Mouse (Mus musculus): ENCODE data around the gene Ssx2ip. TPM values are rescaled to one million over a fixed set of nuclear protein-coding genes. Genes with fewer than 3 reads are reported as not detected.

Gene Ssx2ip
- total RNA-seq, 2 experiments from 2014 or later, result 91.0 to 91.6 TPM

GRCm38 (mm10) chr3:146472657-146473056 is 68.2 kb downstream of the Ssx2ip start:
- no peak for DNase-seq (ENCODE audit: extremely low spot score in 1 of 2, low spot score in 2 of 2)
- no peak overlapping the region for H3K4me3 ChIP-seq
- no peak overlapping the region for H3K27ac ChIP-seq
- intact Hi-C loops (cut with DNase I), result no loop called here
- TF ChIP-seq CTCF (IDR thresholded peaks at IDR 0.05), result no peak

- no peak for TF ChIP-seq CTCF (IDR thresholded peaks at IDR 0.05)
- intact Hi-C loops (cut with DNase I), result no loop called here
- no peak overlapping the region for H3K27ac ChIP-seq
- no peak for DNase-seq (ENCODE audit: extremely low spot score in 1 of 2, low spot score in 2 of 2)
- no peak overlapping the region for H3K4me3 ChIP-seq
Observed at GRCm38 (mm10) chr3:146473741-146474140, 69.3 kb downstream of the Ssx2ip start.

- TF ChIP-seq CTCF (IDR thresholded peaks at IDR 0.05), result no peak
- H3K4me3 ChIP-seq, result no peak overlapping the region
- H3K27ac ChIP-seq, result no peak overlapping the region
- DNase-seq (ENCODE audit: extremely low spot score in 1 of 2, low spot score in 2 of 2), result no peak
- intact Hi-C loops (cut with DNase I), result no loop called here
Observed at GRCm38 (mm10) chr3:146474428-146474827, 70.0 kb downstream of the Ssx2ip start.

- no peak for DNase-seq (ENCODE audit: extremely low spot score in 1 of 2, low spot score in 2 of 2)
- H3K4me3 ChIP-seq, result no peak overlapping the region
- no peak overlapping the region for H3K27ac ChIP-seq
- intact Hi-C loops (cut with DNase I), result no loop called here
- peak; percentile 39 for TF ChIP-seq CTCF (IDR thresholded peaks at IDR 0.05)
Observed at GRCm38 (mm10) chr3:146482044-146482443, 77.6 kb downstream of the Ssx2ip start.

GRCm38 (mm10) chr3:146486464-146486863 is 82.0 kb downstream of the Ssx2ip start:
- TF ChIP-seq CTCF (IDR thresholded peaks at IDR 0.05), result no peak; the same call in none of the 2 replicates
- intact Hi-C loops (cut with DNase I), result no loop called here

More at GRCm38 (mm10) chr3:146486464-146486863, 82.0 kb downstream of the Ssx2ip start:
- Histone ChIP-seq H3K27ac (no peak overlapping the region), H3K4me3 (no peak overlapping the region)
- DNase-seq (ENCODE audit: extremely low spot score in 1 of 2, low spot score in 2 of 2), result no peak

Small RNA genes lying within 50 kb of the gene (microRNA-seq; reads per million reads assigned to microRNA genes)
- 0 reads per million in 2 experiments for gene Gm22901

Other genes starting within 250 kb of the Ssx2ip start
- gene Lpar3, start 183.7 kb upstream of the Ssx2ip start, total RNA-seq (2021), result under 1 TPM; 0.27 to 0.49 TPM
- 1 to 10 TPM; 7.1 to 8.1 TPM for gene Ctbs, start 45.2 kb downstream of the Ssx2ip start, total RNA-seq (2021)
- gene Spata1, start 95.1 kb downstream of the Ssx2ip start, total RNA-seq (2021), result 1 to 10 TPM; 3.2 to 3.7 TPM
- 10 to 100 TPM; 41.1 to 46.3 TPM for gene Gng5, start 95.2 kb downstream of the Ssx2ip start, total RNA-seq (2021)
- 10 to 100 TPM; 16.9 to 20.7 TPM for gene Rpf1, start 116.8 kb downstream of the Ssx2ip start, total RNA-seq (2021)
- gene Uox, start 165.8 kb downstream of the Ssx2ip start, total RNA-seq (2021), result under 1 TPM; 0.27 to 0.37 TPM
- gene Dnase2b, start 211.0 kb downstream of the Ssx2ip start, total RNA-seq (2021), result not detected
- gene 4930503B20Rik, start 246.7 kb downstream of the Ssx2ip start, total RNA-seq (2021), result not detected

Data from left cerebral cortex, adult 2 months (tissue).